Mouse (Mus musculus): ENCODE results near the gene Mettl16. TPM values are rescaled to one million over a fixed set of nuclear protein-coding genes. Genes with fewer than 3 reads are reported as not detected.

The Mettl16 gene
- polyA plus RNA-seq, 1 experiment from 2014 or later = 13.4 TPM

- H3K27me3 ChIP-seq (ENCODE audit: control insufficient read depth, insufficient read depth, low read length) = no peaks in the 10 kb centered on the region
- H3K4me1 ChIP-seq (replicated peaks; ENCODE audit: control insufficient read depth, insufficient read depth) = no peaks in the 10 kb centered on the region
These were observed 19.1 kb upstream of the Mettl16 start for GRCm38 (mm10) chr11:74751352-74752066.

GRCm38 (mm10) chr11:74756631-74757030, 14.0 kb upstream of the Mettl16 start:
- no peak overlapping the region for H3K4me3 ChIP-seq (ENCODE audit: low read depth, low read length)
- no peak for TF ChIP-seq EP300 (optimal IDR thresholded peaks at IDR 0.05)
- no peak for TF ChIP-seq CTCF (IDR thresholded peaks at IDR 0.05; ENCODE audit: low read depth)

More at GRCm38 (mm10) chr11:74751352-74752066, 19.1 kb upstream of the Mettl16 start:
- Histone ChIP-seq H3K4me2 (replicated peaks; ENCODE audit: low read depth) (no peak overlapping the region), H3K36me3 (ENCODE audit: control insufficient read depth, insufficient read depth, low read length) (no peaks in the 10 kb centered on the region), H3K9me3 (ENCODE audit: control insufficient read depth, low read length) (no peaks in the 10 kb centered on the region), H3K4me3 (ENCODE audit: low read depth, low read length) (no peak overlapping the region), H3K9ac (ENCODE audit: low read length) (no peak overlapping the region), H3K27ac (replicated peaks) (no peak overlapping the region)
- TF ChIP-seq EP300 (optimal IDR thresholded peaks at IDR 0.05) = no peak
- TF ChIP-seq CTCF (IDR thresholded peaks at IDR 0.05; ENCODE audit: low read depth) = no peak
- DNase-seq (ENCODE audit: low spot score) (no peak), ATAC-seq (ENCODE audit: low FRiP score, low TSS enrichment) (no peak)
- 62% methylated on average over 9 of the region's 9 CpGs for WGBS

GRCm38 (mm10) chr11:74761011-74761705, 9.5 kb upstream of the Mettl16 start:
- no peak for ATAC-seq (ENCODE audit: low FRiP score, low TSS enrichment)
- Histone ChIP-seq H3K9me3 (ENCODE audit: control insufficient read depth, low read length) (no peaks in the 10 kb centered on the region), H3K27me3 (ENCODE audit: control insufficient read depth, insufficient read depth, low read length) (no peaks in the 10 kb centered on the region), H3K4me1 (replicated peaks; ENCODE audit: control insufficient read depth, insufficient read depth) (no peaks in the 10 kb centered on the region), H3K4me2 (replicated peaks; ENCODE audit: low read depth) (no peak overlapping the region), H3K27ac (replicated peaks) (no peak overlapping the region), H3K9ac (ENCODE audit: low read length) (no peak overlapping the region), H3K4me3 (ENCODE audit: low read depth, low read length) (no peak overlapping the region), H3K36me3 (ENCODE audit: control insufficient read depth, insufficient read depth, low read length) (no peaks in the 10 kb centered on the region)
- 62% methylated on average over 12 of the region's 12 CpGs for WGBS
- DNase-seq (ENCODE audit: low spot score) = no peak
- TF ChIP-seq EP300 (optimal IDR thresholded peaks at IDR 0.05) (no peak), CTCF (IDR thresholded peaks at IDR 0.05; ENCODE audit: low read depth) (no peak)

More at GRCm38 (mm10) chr11:74756631-74757030, 14.0 kb upstream of the Mettl16 start:
- Histone ChIP-seq H3K9ac (ENCODE audit: low read length) (no peak overlapping the region), H3K4me1 (replicated peaks; ENCODE audit: control insufficient read depth, insufficient read depth) (no peaks in the 10 kb centered on the region), H3K36me3 (ENCODE audit: control insufficient read depth, insufficient read depth, low read length) (no peaks in the 10 kb centered on the region), H3K27ac (replicated peaks) (no peak overlapping the region), H3K4me2 (replicated peaks; ENCODE audit: low read depth) (no peak overlapping the region), H3K9me3 (ENCODE audit: control insufficient read depth, low read length) (no peaks in the 10 kb centered on the region), H3K27me3 (ENCODE audit: control insufficient read depth, insufficient read depth, low read length) (no peaks in the 10 kb centered on the region)
- peak; percentile 44 for DNase-seq (ENCODE audit: low spot score)
- WGBS = 45% methylated on average over 2 of the region's 2 CpGs
- peak; percentile 84 for ATAC-seq (ENCODE audit: low FRiP score, low TSS enrichment)

GRCm38 (mm10) chr11:74763960-74764625, 6.5 kb upstream of the Mettl16 start:
- no peak overlapping the region for H3K9ac ChIP-seq (ENCODE audit: low read length)
- 69% methylated on average over 10 of the region's 10 CpGs for WGBS
- no peak overlapping the region for H3K4me3 ChIP-seq (ENCODE audit: low read depth, low read length)
- ATAC-seq (ENCODE audit: low FRiP score, low TSS enrichment) (0 out of 2 replicates have a peak, but pooled peaks have one; percentile 32), DNase-seq (ENCODE audit: low spot score) (no peak)
- H3K27ac ChIP-seq (replicated peaks) = no peak overlapping the region
- H3K4me1 ChIP-seq (replicated peaks; ENCODE audit: control insufficient read depth, insufficient read depth) = no peaks in the 10 kb centered on the region
- no peaks in the 10 kb centered on the region for H3K27me3 ChIP-seq (ENCODE audit: control insufficient read depth, insufficient read depth, low read length)
- no peak overlapping the region for H3K4me2 ChIP-seq (replicated peaks; ENCODE audit: low read depth)
- no peak for TF ChIP-seq EP300 (optimal IDR thresholded peaks at IDR 0.05)
- no peak for TF ChIP-seq CTCF (IDR thresholded peaks at IDR 0.05; ENCODE audit: low read depth)
- H3K9me3 ChIP-seq (ENCODE audit: control insufficient read depth, low read length) = no peaks in the 10 kb centered on the region
- H3K36me3 ChIP-seq (ENCODE audit: control insufficient read depth, insufficient read depth, low read length) = no peaks in the 10 kb centered on the region

DNA sequence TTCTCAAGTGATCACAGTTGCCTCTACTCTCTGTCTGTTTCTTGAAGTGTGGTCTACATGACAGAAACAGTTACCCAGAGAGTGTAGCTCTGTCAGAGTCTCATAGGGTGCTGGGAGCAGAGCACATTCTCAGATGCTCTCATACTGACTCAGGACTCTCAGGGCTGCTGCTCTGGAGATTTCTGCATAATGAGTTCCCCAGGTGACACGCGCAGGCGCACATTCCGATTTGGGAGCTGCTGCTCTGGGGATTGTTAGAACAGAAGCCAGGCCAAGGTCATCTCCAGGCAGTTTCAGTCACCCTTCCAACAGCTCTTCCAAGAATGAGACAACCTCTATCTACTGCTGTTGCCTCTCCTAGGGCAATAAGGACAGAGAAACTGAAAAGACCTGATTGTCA, 3.2 kb upstream of the Mettl16 start:
- Histone ChIP-seq H3K27me3 (ENCODE audit: control insufficient read depth, insufficient read depth, low read length) (no peaks in the 10 kb centered on the region), H3K4me1 (replicated peaks; ENCODE audit: control insufficient read depth, insufficient read depth) (no peaks in the 10 kb centered on the region), H3K27ac (replicated peaks) (no peak overlapping the region), H3K9me3 (ENCODE audit: control insufficient read depth, low read length) (no peaks in the 10 kb centered on the region), H3K9ac (ENCODE audit: low read length) (no peak overlapping the region), H3K36me3 (ENCODE audit: control insufficient read depth, insufficient read depth, low read length) (no peaks in the 10 kb centered on the region), H3K4me2 (replicated peaks; ENCODE audit: low read depth) (no peak overlapping the region), H3K4me3 (ENCODE audit: low read depth, low read length) (no peak overlapping the region)
- no peak for DNase-seq (ENCODE audit: low spot score)
- WGBS = 94% methylated on average over 4 of the region's 4 CpGs
- TF ChIP-seq CTCF (IDR thresholded peaks at IDR 0.05; ENCODE audit: low read depth) (no peak), EP300 (optimal IDR thresholded peaks at IDR 0.05) (no peak)
- ATAC-seq (ENCODE audit: low FRiP score, low TSS enrichment) = no peak

Measured in stomach, postnatal 0 days (tissue).